30 mouse cellular contexts compared by ENCODE assay signal in genomic region chr8:85374286-85374685, GRCm38 (mm10). TPM values are rescaled to one million over a fixed set of nuclear protein-coding genes. Genes with fewer than 3 reads are reported as not detected.
DNase-seq lines count a peak whose midpoint lies in the region; ATAC-seq lines count a peak whose summit lies in the region.
"Had no signal": no experiment of that assay in that cellular context is flagged by ENCODE, and none has a peak within 500 bp of the region (broad histone marks: within the 10 kb centered on the region; RNA-seq: fewer than 3 reads in every experiment).

No protein-coding gene starts in this region.

- no peaks in the 10 kb centered on the region for H3K36me3 ChIP-seq in heart, embryonic 10.5 days
- H3K36me3 ChIP-seq in heart, embryonic 15.5 days, result no peaks in the 10 kb centered on the region
- no peaks in the 10 kb centered on the region for H3K36me3 ChIP-seq in embryonic facial prominence, embryonic 14.5 days (ENCODE audit: control insufficient read depth, insufficient read depth, low read length)
- H3K36me3 ChIP-seq: forebrain, embryonic 10.5 days; forebrain, embryonic 15.5 days; kidney, embryonic 15.5 days; limb, embryonic 12.5 days; midbrain, embryonic 12.5 days; neural tube, embryonic 13.5 days had no signal

- no peak for ATAC-seq in heart, embryonic 15.5 days (replicated peaks; ENCODE audit: insufficient number of reproducible peaks, insufficient read depth, low FRiP score, low read depth)
- ATAC-seq in embryonic facial prominence, embryonic 14.5 days (ENCODE audit: low read depth), result 0 out of 2 replicates have a peak, but pooled peaks have one; percentile 30
- ATAC-seq: CD4-positive, CD25-positive, alpha-beta regulatory T cell, adult 4 months; forebrain, embryonic 15.5 days; hindbrain, embryonic 16.5 days; liver, postnatal 0 days had no signal

- no peaks in the 10 kb centered on the region for H3K9me3 ChIP-seq in heart, embryonic 10.5 days
- H3K9me3 ChIP-seq in heart, embryonic 15.5 days (replicated peaks), result no peaks in the 10 kb centered on the region
- H3K9me3 ChIP-seq in embryonic facial prominence, embryonic 14.5 days (ENCODE audit: control insufficient read depth, low read length), result no peaks in the 10 kb centered on the region
- H3K9me3 ChIP-seq: forebrain, embryonic 10.5 days; forebrain, embryonic 15.5 days; kidney, embryonic 15.5 days; limb, embryonic 12.5 days; megakaryocyte, embryonic 14.5 days; midbrain, embryonic 12.5 days; neural tube, embryonic 13.5 days had no signal

- no peak overlapping the region for H3K9ac ChIP-seq in heart, embryonic 15.5 days
- no peak overlapping the region for H3K9ac ChIP-seq in embryonic facial prominence, embryonic 14.5 days (ENCODE audit: low read depth, low read length)
- H3K9ac ChIP-seq: forebrain, embryonic 15.5 days; kidney, embryonic 15.5 days; limb, embryonic 12.5 days; liver, postnatal 0 days; midbrain, embryonic 12.5 days; neural tube, embryonic 13.5 days had no signal

- no peaks in the 10 kb centered on the region for H3K27me3 ChIP-seq in heart, embryonic 10.5 days (ENCODE audit: insufficient read depth, poor library complexity, severe bottlenecking)
- no peaks in the 10 kb centered on the region for H3K27me3 ChIP-seq in heart, embryonic 15.5 days
- no peaks in the 10 kb centered on the region for H3K27me3 ChIP-seq in embryonic facial prominence, embryonic 14.5 days (replicated peaks; ENCODE audit: control insufficient read depth, insufficient read depth, low read length)
- H3K27me3 ChIP-seq: forebrain, embryonic 15.5 days; kidney, embryonic 15.5 days; limb, embryonic 12.5 days; megakaryocyte, embryonic 14.5 days; midbrain, embryonic 12.5 days; neural tube, embryonic 13.5 days had no signal

- no peak overlapping the region for H3K4me3 ChIP-seq in heart, embryonic 10.5 days
- no peak overlapping the region for H3K4me3 ChIP-seq in heart, embryonic 15.5 days
- no peak overlapping the region for H3K4me3 ChIP-seq in embryonic facial prominence, embryonic 14.5 days (ENCODE audit: low read depth, low read length)
- H3K4me3 ChIP-seq: forebrain, embryonic 10.5 days; forebrain, embryonic 15.5 days; kidney, embryonic 15.5 days; layer of hippocampus, adult 2 months; left cerebral cortex, adult 2 months; limb, embryonic 12.5 days; megakaryocyte, embryonic 14.5 days; midbrain, embryonic 12.5 days; neural tube, embryonic 13.5 days had no signal

- 61% methylated on average over 4 of the region's 4 CpGs for WGBS in heart, embryonic 10.5 days
- WGBS in heart, embryonic 15.5 days, result 28% methylated on average over 4 of the region's 4 CpGs
- WGBS in embryonic facial prominence, embryonic 14.5 days, result 15% methylated on average over 4 of the region's 4 CpGs

- H3K4me1 ChIP-seq in heart, embryonic 10.5 days, result peaks cover 56% of the 10 kb centered on the region
- H3K4me1 ChIP-seq in heart, embryonic 15.5 days (replicated peaks), result peaks cover 29% of the 10 kb centered on the region
- H3K4me1 ChIP-seq in embryonic facial prominence, embryonic 14.5 days (ENCODE audit: control insufficient read depth, insufficient read depth, low read length), result peaks cover 25% of the 10 kb centered on the region; the same call in 1 of the 2 replicates
- H3K4me1 ChIP-seq: forebrain, embryonic 15.5 days; midbrain, embryonic 12.5 days; neural tube, embryonic 13.5 days had no signal

- peak overlapping the region; percentile 83; the same call in 1 of the 2 replicates for H3K27ac ChIP-seq in heart, embryonic 10.5 days
- H3K27ac ChIP-seq in heart, embryonic 15.5 days, result no peak overlapping the region
- H3K27ac ChIP-seq in embryonic facial prominence, embryonic 14.5 days (replicated peaks; ENCODE audit: low read depth, low read length), result peak overlapping the region; percentile 28; the same call in 1 of the 2 replicates
- H3K27ac ChIP-seq: forebrain, embryonic 10.5 days; forebrain, embryonic 15.5 days; layer of hippocampus, adult 2 months; left cerebral cortex, adult 2 months; midbrain, embryonic 12.5 days; neural tube, embryonic 13.5 days had no signal

- no peak for DNase-seq in heart, embryonic 10.5 days (ENCODE audit: low spot score)
- DNase-seq in heart, adult 18-20 months, result no peak
- DNase-seq in heart, postnatal 36 days, result no peak
- peak; percentile 41 for DNase-seq in Muller cell, postnatal 12 days (ENCODE audit: inconsistent ontology term)
- DNase-seq in embryonic facial prominence, embryonic 14.5 days (ENCODE audit: low spot score), result peak; percentile 51
- no peak for DNase-seq in c-Kit-positive CD71-positive TER-119-positive erythroid progenitor cells, embryonic 14.5 days (ENCODE audit: low spot score)
- DNase-seq in urinary bladder, postnatal 4 days (ENCODE audit: low spot score in 2 of 2), result no peak
- DNase-seq: adrenal gland, postnatal 25 days; cerebellum, adult 18-20 months; cerebellum, postnatal 10 days; gastrocnemius, postnatal 25 days; kidney, adult 18-20 months; kidney, postnatal 36 days; liver, postnatal 0 days; lung, postnatal 4 days; thymus, postnatal 4 days had no signal

- peak overlapping the region; percentile 13; the same call in 1 of the 2 replicates for H3K4me2 ChIP-seq in heart, embryonic 15.5 days
- H3K4me2 ChIP-seq in embryonic facial prominence, embryonic 14.5 days (ENCODE audit: low read depth, low read length), result 0 out of 2 replicates have a peak overlapping the region, but pooled peaks have one; percentile 19
- H3K4me2 ChIP-seq: forebrain, embryonic 15.5 days; kidney, embryonic 15.5 days; limb, embryonic 12.5 days; midbrain, embryonic 12.5 days; neural tube, embryonic 13.5 days had no signal

- intact Hi-C loops in heart, postnatal 36 days (cut with DNase I), result no loop called here

RNA-seq across cellular contexts. Expression of gene Mylk3, which starts 11.9 kb away (rescaled TPM):
- polyA plus RNA-seq in heart, embryonic 10.5 days (2016; fragmentation: Nextera tagmentation; extraction: Ambion mirVana), result 131 and 248 TPM in 2 replicates
- 100 to 1,000 TPM; 473 to 486 TPM for total RNA-seq in heart, adult 18-20 months (2021)
- 214 and 224 TPM in 2 replicates for polyA plus RNA-seq in heart, embryonic 15.5 days (2015; fragmentation: Nextera tagmentation; extraction: Ambion mirVana)
- 100 to 1,000 TPM; 418 to 460 TPM for total RNA-seq in heart, postnatal 36 days (2021)
- polyA plus RNA-seq in embryonic facial prominence, embryonic 14.5 days (2014; fragmentation: Nextera tagmentation; extraction: Ambion mirVana), result 2.3 and 2.8 TPM in 2 replicates
- total RNA-seq: midbrain, postnatal 0 days had no signal
- polyA plus RNA-seq: CD4-positive, CD25-positive, alpha-beta regulatory T cell, adult 4 months; small intestine, adult 2 months had no signal

RNA-seq across cellular contexts. Expression of gene 4921524J17Rik, which starts 58.3 kb away (rescaled TPM):
- 61.0 and 64.9 TPM in 2 replicates for polyA plus RNA-seq in heart, embryonic 10.5 days (2016; fragmentation: Nextera tagmentation; extraction: Ambion mirVana)
- total RNA-seq in heart, adult 18-20 months (2021), result 10 to 100 TPM; 18.1 to 19.4 TPM
- polyA plus RNA-seq in heart, embryonic 15.5 days (2015; fragmentation: Nextera tagmentation; extraction: Ambion mirVana), result 50.6 and 63.7 TPM in 2 replicates
- total RNA-seq in heart, postnatal 36 days (2021), result 10 to 100 TPM; 19.7 to 20.9 TPM
- polyA plus RNA-seq in embryonic facial prominence, embryonic 14.5 days (2014; fragmentation: Nextera tagmentation; extraction: Ambion mirVana), result 50.2 and 53.4 TPM in 2 replicates

Comparison
In these comparisons a context has a peak if more than half of its experiments do, and no peak if none do; other contexts are left out.
1. DNase-seq: peak in Muller cell, postnatal 12 days (single experiment) and embryonic facial prominence, embryonic 14.5 days (single experiment); none in heart, embryonic 10.5 days (single experiment), heart, adult 18-20 months (0 of 2), heart, postnatal 36 days (0 of 2), c-Kit-positive CD71-positive TER-119-positive erythroid progenitor cells, embryonic 14.5 days (single experiment) and urinary bladder, postnatal 4 days (0 of 2).
2. RNA of gene Mylk3, which starts 11.9 kb away (polyA plus RNA-seq): 214 to 224 TPM in heart, embryonic 15.5 days and 131 to 248 TPM in heart, embryonic 10.5 days; 2.3 to 2.8 TPM in embryonic facial prominence, embryonic 14.5 days; every median in the first group is over 10 times any median in the second.